Mouse (Mus musculus): ENCODE measurements around the gene Usp27x.

The Usp27x gene

DNA sequence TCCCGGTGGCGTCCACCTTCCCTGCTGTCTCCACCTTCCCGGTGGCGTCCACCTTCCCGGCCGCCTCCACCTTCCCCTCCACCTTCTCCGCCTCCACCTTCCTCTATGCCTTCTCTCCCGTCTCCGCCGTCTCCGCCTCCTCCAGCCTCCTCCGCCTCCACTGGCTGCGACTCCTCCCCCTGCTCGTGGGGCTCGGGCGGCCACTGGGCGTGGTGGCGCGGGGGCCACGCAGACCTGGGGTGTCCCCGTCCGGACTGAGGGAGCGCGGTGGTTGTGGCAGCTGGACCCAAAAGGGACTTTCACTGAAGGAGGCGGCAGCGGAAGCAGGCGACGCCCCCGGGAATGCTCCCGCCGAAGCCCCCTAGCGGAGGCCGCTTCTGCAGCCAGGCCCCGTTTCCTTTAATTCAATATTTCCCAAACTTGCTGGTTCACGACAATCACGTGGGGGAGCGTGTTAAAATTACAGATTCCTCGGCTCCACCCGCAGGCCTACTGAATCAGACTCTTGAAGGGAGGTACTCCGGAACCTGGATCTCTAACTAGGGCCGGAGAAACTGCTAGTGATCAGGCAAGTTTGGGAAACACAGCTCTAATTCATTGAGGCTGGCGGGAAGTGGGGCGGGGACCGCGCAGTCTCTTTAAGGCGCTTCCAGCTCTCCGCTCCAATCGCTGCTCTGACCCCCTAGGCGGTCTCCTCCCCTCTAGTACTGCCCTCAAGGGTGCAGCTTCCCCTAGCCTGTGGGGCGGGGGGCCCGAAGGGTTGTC is at the start of gene Usp27x:
Usp27x (minus strand) TSS at position 115 of the 765 bp plus-strand sequence.
- peak; percentile 20 for DNase-seq (ENCODE audit: low read depth, low spot score)

DNA sequence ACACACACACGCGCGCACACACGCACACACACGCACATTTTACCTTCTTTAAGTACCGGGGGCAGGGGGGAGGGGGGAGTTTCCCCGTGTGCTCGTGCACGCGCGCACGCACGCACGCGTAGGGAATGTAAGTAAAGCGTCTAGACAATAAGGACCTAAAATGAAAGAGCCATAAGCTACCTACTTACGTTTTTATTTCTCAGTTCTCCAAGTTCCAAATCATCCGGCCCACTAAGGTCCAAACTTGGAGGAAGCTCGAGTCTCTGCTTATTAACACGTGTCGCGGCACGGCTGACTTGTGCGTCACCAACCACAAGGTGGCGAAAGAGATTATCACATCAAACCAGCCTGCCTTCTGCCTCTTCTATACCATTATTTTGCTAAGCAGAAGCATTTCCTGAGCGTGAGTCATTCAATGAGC is 47.1 kb upstream of the Usp27x start:
- no peak for DNase-seq (ENCODE audit: low read depth, low spot score)

GRCm38 (mm10) chrX:7422166-7422565 is 46.5 kb upstream of the Usp27x start:
- DNase-seq (ENCODE audit: low read depth, low spot score), result no peak

GRCm38 (mm10) chrX:7421016-7421415 is 45.4 kb upstream of the Usp27x start:
- no peak for DNase-seq (ENCODE audit: low read depth, low spot score)

GRCm38 (mm10) chrX:7416178-7416871 is 40.7 kb upstream of the Usp27x start:
- no peak for DNase-seq (ENCODE audit: low read depth, low spot score)

DNA sequence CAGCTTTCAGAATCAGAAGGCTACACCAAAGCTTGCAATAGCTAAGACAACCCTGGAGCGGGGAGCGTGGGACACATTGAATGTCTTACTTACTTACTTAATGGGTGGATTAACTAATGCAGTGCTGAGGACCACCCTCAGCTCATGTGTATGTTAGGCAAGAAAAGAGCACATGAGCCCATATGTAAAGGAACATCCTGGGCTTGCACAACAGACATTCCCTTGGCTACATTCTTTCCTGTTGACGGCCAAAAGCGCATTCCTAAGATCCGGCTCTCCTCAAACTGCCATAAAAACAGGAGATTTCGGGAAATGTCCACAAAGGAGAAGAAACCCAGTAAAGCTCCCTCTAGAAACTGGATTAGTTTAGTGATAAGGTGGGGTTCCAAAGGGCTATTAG is 39.7 kb upstream of the Usp27x start:
- no peak for DNase-seq (ENCODE audit: low read depth, low spot score)

DNA sequence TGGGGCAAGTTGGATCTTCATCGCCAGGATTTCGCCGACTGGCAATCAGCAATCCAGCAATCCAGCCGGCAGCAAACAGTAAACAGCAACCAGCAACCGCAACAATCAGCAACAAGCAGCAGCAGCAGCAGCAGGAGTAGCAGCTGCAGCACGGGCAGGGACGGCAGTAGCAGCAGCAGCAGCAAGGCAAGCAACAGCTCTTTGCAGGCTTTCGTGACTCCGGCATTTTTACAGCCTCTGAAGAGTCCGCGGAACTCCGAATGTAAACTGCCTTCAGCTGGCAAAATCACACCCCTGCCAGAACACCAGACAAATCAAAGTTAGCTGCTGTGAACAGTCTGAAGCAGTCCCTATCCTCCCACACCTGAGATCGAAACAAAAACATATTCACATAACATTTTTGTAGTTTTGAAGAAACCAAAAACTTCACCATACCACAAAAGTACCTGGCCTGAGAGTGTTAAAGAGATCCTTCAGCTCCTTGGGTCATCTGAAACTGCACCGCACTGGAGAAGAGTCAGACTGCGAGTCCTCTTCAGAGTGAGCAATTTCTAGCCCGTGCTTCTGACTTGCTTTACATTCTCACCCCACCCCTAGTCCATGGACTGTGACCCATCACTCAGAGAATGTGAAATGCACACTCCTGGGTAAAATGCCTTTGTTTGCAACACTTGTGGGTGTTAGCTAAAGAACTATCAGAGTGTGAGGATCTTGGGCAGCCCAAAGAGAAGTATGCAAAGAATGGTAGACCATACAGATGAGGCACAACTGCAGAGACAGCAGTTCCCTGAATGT is 36.8 kb upstream of the Usp27x start:
- no peak for DNase-seq (ENCODE audit: low read depth, low spot score)

GRCm38 (mm10) chrX:7376586-7376985 is 956 bp upstream of the Usp27x start:
- no peak for DNase-seq (ENCODE audit: low read depth, low spot score)

- no peak for DNase-seq (ENCODE audit: low read depth, low spot score)
Observed at GRCm38 (mm10) chrX:7375322-7375715, 311 bp downstream of the Usp27x start.

DNA sequence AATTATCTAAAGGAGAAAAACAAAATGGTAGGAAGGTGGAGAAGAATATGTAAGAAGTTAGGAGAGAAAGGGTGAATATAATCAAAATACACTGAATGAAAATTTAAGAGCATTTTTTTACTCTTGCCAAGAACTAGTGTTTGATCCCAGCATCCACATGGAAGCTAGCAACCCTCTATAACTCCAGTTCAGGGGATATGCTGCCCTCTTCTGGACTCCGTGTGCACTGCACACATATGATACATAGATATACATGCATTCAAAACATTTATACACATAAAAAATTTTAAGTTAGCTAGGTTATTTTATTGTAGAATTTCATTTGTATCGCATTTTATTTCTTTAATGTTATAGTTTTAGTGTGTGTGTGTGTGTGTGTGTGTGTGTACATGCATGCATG is 50.2 kb downstream of the Usp27x start:
- DNase-seq (ENCODE audit: low read depth, low spot score), result no peak

GRCm38 (mm10) chrX:7322288-7322687 is 53.3 kb downstream of the Usp27x start:
- no peak for DNase-seq (ENCODE audit: low read depth, low spot score)
